Mouse (Mus musculus): ENCODE measurements around the gene Gal3st1. TPM values are rescaled to one million over a fixed set of nuclear protein-coding genes. Genes with fewer than 3 reads are reported as not detected.

Gal3st1 gene
- total and polyA plus RNA-seq, 3 experiments: 0.08 TPM; not detected in 2

- Histone ChIP-seq H3K4me1 (ENCODE audit: control insufficient read depth in 1 of 2, insufficient read depth in 2 of 2) (peaks cover 9 to 11% of the 10 kb centered on the region in 2 experiments), H3K4me3 (replicated peaks in 1 of 3; ENCODE audit: low read depth in 2 of 3, low read length in 2 of 3, poor library complexity in 1 of 3) (no peak overlapping the region), H3K9me3 (replicated peaks; ENCODE audit: low read length) (peaks cover 6% of the 10 kb centered on the region), H3K9ac (ENCODE audit: insufficient read depth, low read depth) (no peak overlapping the region), H3K27ac (ENCODE audit: insufficient read depth, low read depth) (no peak overlapping the region), H3K79me2 (replicated peaks; ENCODE audit: control insufficient read depth, extremely low read depth, insufficient read depth, poor library complexity, severe bottlenecking) (no peaks in the 10 kb centered on the region), H3K4me2 (ENCODE audit: insufficient read depth, low read depth, poor library complexity, severe bottlenecking) (peak overlapping the region; percentile 4; the same call in 1 of the 2 replicates), H3K36me3 (replicated peaks in 1 of 2; ENCODE audit: control insufficient read depth in 1 of 2, insufficient read depth in 1 of 2, low read length in 1 of 2) (no peaks in the 10 kb centered on the region), H3K27me3 (replicated peaks) (peaks cover 12% of the 10 kb centered on the region)
- in situ Hi-C loops (cut with MboI; ENCODE audit: low pct_ligation_motif_present, low pct_unique_long_range_greater_than_20kb, low sequenced_read_pairs): loop anchor here (25.0 kb wide), 1 partner anchor 389 kb away; no protein-coding TSS in a partner anchor
- TF ChIP-seq CTCF (conservative IDR thresholded peaks at IDR 0.05 in 1 of 2, IDR thresholded peaks at IDR 0.05 in 1 of 2; ENCODE audit: low read depth in 2 of 2, low read length in 2 of 2) (no peak), UBTF (IDR thresholded peaks at IDR 0.05; ENCODE audit: low read depth, low read length) (no peak), USF2 (conservative IDR thresholded peaks at IDR 0.05; ENCODE audit: low read depth, low read length) (no peak), MAX (IDR thresholded peaks at IDR 0.05; ENCODE audit: low read length) (no peak), POLR2A (IDR thresholded peaks at IDR 0.05; ENCODE audit: low read depth, low read length) (no peak), IRF4 (IDR thresholded peaks at IDR 0.05; ENCODE audit: low read depth, low read length) (no peak), JUND (conservative IDR thresholded peaks at IDR 0.05; ENCODE audit: low read depth, low read length) (no peak), CHD2 (IDR thresholded peaks at IDR 0.05; ENCODE audit: low read length) (no peak), MYC (IDR thresholded peaks at IDR 0.05; ENCODE audit: low read depth, low read length) (no peak), TBP (conservative IDR thresholded peaks at IDR 0.05; ENCODE audit: low read depth, low read length) (no peak)
- no peak for DNase-seq (ENCODE audit: extremely low read depth)
- dilution Hi-C loops (cut with MboI; ENCODE audit: extremely low pct_ligation_motif_present, extremely low pct_unique_long_range_greater_than_20kb, low sequenced_read_pairs): no loop called here
Measured at GRCm38 (mm10) chr11:4023321-4023720, 39.9 kb downstream of the Gal3st1 start.

GRCm38 (mm10) chr11:4027066-4027465, 43.6 kb downstream of the Gal3st1 start:
- Histone ChIP-seq H3K36me3 (replicated peaks in 1 of 2; ENCODE audit: control insufficient read depth in 1 of 2, insufficient read depth in 1 of 2, low read length in 1 of 2) (no peaks in the 10 kb centered on the region), H3K79me2 (replicated peaks; ENCODE audit: control insufficient read depth, extremely low read depth, insufficient read depth, poor library complexity, severe bottlenecking) (no peaks in the 10 kb centered on the region), H3K9me3 (replicated peaks; ENCODE audit: low read length) (peaks cover 6% of the 10 kb centered on the region), H3K4me3 (replicated peaks in 1 of 3; ENCODE audit: low read depth in 2 of 3, low read length in 2 of 3, poor library complexity in 1 of 3) (no peak overlapping the region), H3K27me3 (replicated peaks) (peaks cover 12% of the 10 kb centered on the region), H3K27ac (ENCODE audit: insufficient read depth, low read depth) (no peak overlapping the region), H3K4me1 (ENCODE audit: control insufficient read depth in 1 of 2, insufficient read depth in 2 of 2) (peaks cover 13 to 19% of the 10 kb centered on the region in 2 experiments), H3K4me2 (ENCODE audit: insufficient read depth, low read depth, poor library complexity, severe bottlenecking) (no peak overlapping the region), H3K9ac (ENCODE audit: insufficient read depth, low read depth) (no peak overlapping the region)
- DNase-seq (ENCODE audit: extremely low read depth): peak; percentile 24
- dilution Hi-C loops (cut with MboI; ENCODE audit: extremely low pct_ligation_motif_present, extremely low pct_unique_long_range_greater_than_20kb, low sequenced_read_pairs): no loop called here
- in situ Hi-C loops (cut with MboI; ENCODE audit: low pct_ligation_motif_present, low pct_unique_long_range_greater_than_20kb, low sequenced_read_pairs): no loop called here
- no peak for TF ChIP-seq GABPA (IDR thresholded peaks at IDR 0.05; ENCODE audit: insufficient replicate concordance, low read depth, low read length)
- no peak for TF ChIP-seq ETS1 (conservative IDR thresholded peaks at IDR 0.05; ENCODE audit: low read depth, low read length)
- no peak for TF ChIP-seq ZC3H11A (IDR thresholded peaks at IDR 0.05; ENCODE audit: low read depth, low read length)
- no peak for TF ChIP-seq MAX (IDR thresholded peaks at IDR 0.05; ENCODE audit: low read length)
- no peak for TF ChIP-seq PAX5 (IDR thresholded peaks at IDR 0.05; ENCODE audit: low read length)
- TF ChIP-seq POLR2AphosphoS2 (IDR thresholded peaks at IDR 0.05; ENCODE audit: low read depth, low read length): no peak
- no peak for TF ChIP-seq UBTF (IDR thresholded peaks at IDR 0.05; ENCODE audit: low read depth, low read length)
- no peak for TF ChIP-seq MAZ (IDR thresholded peaks at IDR 0.05; ENCODE audit: low read depth, low read length)
- no peak for TF ChIP-seq ELF1 (IDR thresholded peaks at IDR 0.05; ENCODE audit: low read depth, low read length)
- TF ChIP-seq BHLHE40 (IDR thresholded peaks at IDR 0.05; ENCODE audit: low read depth, low read length): no peak
- no peak for TF ChIP-seq SIN3A (IDR thresholded peaks at IDR 0.05; ENCODE audit: low read length)
- TF ChIP-seq E2F4 (IDR thresholded peaks at IDR 0.05; ENCODE audit: insufficient replicate concordance, low read depth, low read length): no peak
- no peak for TF ChIP-seq TBP (conservative IDR thresholded peaks at IDR 0.05; ENCODE audit: low read depth, low read length)
